Mouse (Mus musculus): ENCODE measurements at regions not wholly inside any gene's neighbourhood (a gene's known extent, or its start where the extent isn't known, plus 50 kb on each side); places are given as distances from the start of the nearest gene placed in this dataset.
A peak's percentile ranks its signal among the peaks of the same experiment; 100 is the strongest.

- no peak for ATAC-seq (ENCODE audit: poor library complexity, severe bottlenecking)
Observed at GRCm38 (mm10) chr2:178710001-178710400, 279.7 kb downstream of the Cdh26 start.

GRCm38 (mm10) chr2:178711587-178712080, 281.3 kb downstream of the Cdh26 start:
- ATAC-seq (ENCODE audit: poor library complexity, severe bottlenecking) = no peak

GRCm38 (mm10) chr2:178712391-178712892, 282.1 kb downstream of the Cdh26 start:
- no peak for ATAC-seq (ENCODE audit: poor library complexity, severe bottlenecking)

- no peak for ATAC-seq (ENCODE audit: poor library complexity, severe bottlenecking)
Observed at GRCm38 (mm10) chr2:178715500-178716245, 285.3 kb downstream of the Cdh26 start.

- ATAC-seq (ENCODE audit: poor library complexity, severe bottlenecking) = 0 out of 2 replicates have a peak, but pooled peaks have one; percentile 34
Observed at GRCm38 (mm10) chr2:178718048-178718447, 287.7 kb downstream of the Cdh26 start.

- ATAC-seq (ENCODE audit: poor library complexity, severe bottlenecking) = no peak
Observed at GRCm38 (mm10) chr2:178723455-178723854, 293.1 kb downstream of the Cdh26 start.

- no peak for ATAC-seq (ENCODE audit: poor library complexity, severe bottlenecking)
Observed at GRCm38 (mm10) chr2:178724228-178724627, 293.9 kb downstream of the Cdh26 start.

GRCm38 (mm10) chr2:178727930-178728793, 297.8 kb downstream of the Cdh26 start:
- ATAC-seq (ENCODE audit: poor library complexity, severe bottlenecking) = no peak

- ATAC-seq (ENCODE audit: poor library complexity, severe bottlenecking) = no peak
Observed at GRCm38 (mm10) chr2:178728794-178729120, 298.4 kb downstream of the Cdh26 start.

GRCm38 (mm10) chr2:178735099-178735498, 304.8 kb downstream of the Cdh26 start:
- no peak for ATAC-seq (ENCODE audit: poor library complexity, severe bottlenecking)

- no peak for ATAC-seq (ENCODE audit: poor library complexity, severe bottlenecking)
Observed at GRCm38 (mm10) chr2:178744617-178745016, 314.3 kb downstream of the Cdh26 start.

GRCm38 (mm10) chr2:178745296-178746015, 315.1 kb downstream of the Cdh26 start:
- no peak for ATAC-seq (ENCODE audit: poor library complexity, severe bottlenecking)

- ATAC-seq (ENCODE audit: poor library complexity, severe bottlenecking) = no peak
Observed at GRCm38 (mm10) chr2:178751247-178751646, 320.9 kb downstream of the Cdh26 start.

GRCm38 (mm10) chr2:178758366-178758765, 328.0 kb downstream of the Cdh26 start:
- peak; percentile 79 for ATAC-seq (ENCODE audit: poor library complexity, severe bottlenecking)

GRCm38 (mm10) chr2:178768526-178768925, 338.2 kb downstream of the Cdh26 start:
- ATAC-seq (ENCODE audit: poor library complexity, severe bottlenecking) = no peak

- ATAC-seq (ENCODE audit: poor library complexity, severe bottlenecking) = no peak
Observed at GRCm38 (mm10) chr2:178769001-178769400, 338.7 kb downstream of the Cdh26 start.

GRCm38 (mm10) chr2:178771435-178771834, 341.1 kb downstream of the Cdh26 start:
- no peak for ATAC-seq (ENCODE audit: poor library complexity, severe bottlenecking)

GRCm38 (mm10) chr2:178771881-178772280, 341.6 kb downstream of the Cdh26 start:
- ATAC-seq (ENCODE audit: poor library complexity, severe bottlenecking) = no peak

GRCm38 (mm10) chr2:178784822-178785589, 354.7 kb downstream of the Cdh26 start:
- no peak for ATAC-seq (ENCODE audit: poor library complexity, severe bottlenecking)

- ATAC-seq (ENCODE audit: poor library complexity, severe bottlenecking) = no peak
Observed at GRCm38 (mm10) chr2:178785843-178786242, 355.5 kb downstream of the Cdh26 start.
